Mouse (Mus musculus) myocyte (in vitro differentiated cells): ENCODE data around the gene Vmn1r183.

Experiments
- E2F4 ChIP-seq: IDR thresholded peaks from one replicate; pipeline ENCODE4 v1.6.1; 2011; ENCODE audit warnings: mild to moderate bottlenecking, control low read depth, moderate library complexity; ENCODE audit not compliant: insufficient read depth
- MAX ChIP-seq: IDR thresholded peaks from one replicate; pipeline ENCODE4 v1.6.1; 2011; ENCODE audit warnings: low read depth, mild to moderate bottlenecking, control low read depth
- POLR2A ChIP-seq: IDR thresholded peaks from one replicate; pipeline ENCODE4 v1.6.1; 2011; ENCODE audit warnings: low read depth, mild to moderate bottlenecking, control low read depth, moderate library complexity; ENCODE audit not compliant: insufficient read length
- POLR2AphosphoS2 ChIP-seq: IDR thresholded peaks from one replicate; pipeline ENCODE4 v1.6.1; 2011; ENCODE audit warnings: low read depth, control low read depth; ENCODE audit not compliant: insufficient read length

DNA sequence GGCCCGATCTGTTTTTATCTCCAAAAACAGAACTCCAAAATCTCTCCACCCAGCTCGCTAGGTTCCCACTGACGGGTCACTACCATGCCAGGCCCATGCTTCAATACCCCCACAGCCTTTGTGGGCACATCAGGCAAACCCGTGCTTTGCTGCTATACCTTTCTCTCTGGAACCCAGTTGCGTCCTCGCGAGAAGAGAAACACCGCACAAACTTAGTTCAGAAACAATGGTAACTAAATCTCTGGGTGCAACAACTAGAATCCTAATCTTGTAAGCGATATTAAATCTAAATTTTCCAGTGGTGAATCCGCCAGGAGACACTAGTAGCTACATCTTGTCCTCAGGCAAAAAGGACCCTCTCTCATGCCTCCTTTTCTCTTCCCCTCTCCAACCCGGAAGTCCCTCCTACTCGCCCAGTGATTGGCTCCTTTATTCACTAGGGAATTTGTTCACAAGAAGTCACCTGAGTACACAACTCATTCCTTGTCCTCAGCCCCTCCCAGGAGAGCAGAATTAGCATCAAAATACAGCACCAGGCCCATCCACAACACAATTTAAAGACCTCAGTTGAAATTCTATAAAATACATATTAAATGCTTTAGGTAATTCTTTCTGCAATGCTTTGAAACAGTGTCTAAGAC, 34.6 kb downstream of the Vmn1r183 start:
- TF ChIP-seq POLR2A (no peak), MAX (no peak), POLR2AphosphoS2 (no peak), E2F4 (no peak)
